ENCODE assay signal across 13 mouse cellular contexts in genomic region chr2:125055316-125055903, GRCm38 (mm10). TPM values are rescaled to one million over a fixed set of nuclear protein-coding genes. Genes with fewer than 3 reads are reported as not detected.
A peak's percentile ranks its signal among the peaks of the same experiment; 100 is the strongest.
DNase-seq lines count a peak whose midpoint lies in the region; ATAC-seq and TF ChIP-seq lines count a peak whose summit lies in the region.
"Had no signal": no experiment of that assay in that cellular context is flagged by ENCODE, and none has a peak within 500 bp of the region (broad histone marks: within the 10 kb centered on the region; RNA-seq: fewer than 3 reads in every experiment).

No protein-coding gene starts in this region.

- no peaks in the 10 kb centered on the region for H3K9me3 ChIP-seq in kidney, postnatal 0 days (replicated peaks; ENCODE audit: low read length)
- 0 out of 2 replicates have a peak, but pooled peaks cover 2% of the 10 kb centered on the region for H3K9me3 ChIP-seq in kidney, embryonic 16.5 days (ENCODE audit: low read length)
- H3K9me3 ChIP-seq in midbrain, postnatal 0 days (ENCODE audit: low read length): no peaks in the 10 kb centered on the region
- no peaks in the 10 kb centered on the region for H3K9me3 ChIP-seq in midbrain, embryonic 11.5 days (ENCODE audit: control insufficient read depth, low read length)
- H3K9me3 ChIP-seq: forebrain, embryonic 10.5 days had no signal

- H3K27ac ChIP-seq in kidney, postnatal 0 days: no peak overlapping the region
- H3K27ac ChIP-seq in kidney, embryonic 16.5 days (ENCODE audit: low read length): no peak overlapping the region
- H3K27ac ChIP-seq in midbrain, postnatal 0 days (ENCODE audit: low read depth, low read length): no peak overlapping the region
- H3K27ac ChIP-seq in midbrain, embryonic 11.5 days (ENCODE audit: low read depth, low read length): no peak overlapping the region
- H3K27ac ChIP-seq: forebrain, embryonic 10.5 days had no signal

- H3K36me3 ChIP-seq in kidney, postnatal 0 days (ENCODE audit: insufficient read depth, low read length): no peaks in the 10 kb centered on the region
- no peaks in the 10 kb centered on the region for H3K36me3 ChIP-seq in kidney, embryonic 16.5 days (ENCODE audit: insufficient read depth, low read length)
- H3K36me3 ChIP-seq in midbrain, postnatal 0 days (ENCODE audit: insufficient read depth, low read length): no peaks in the 10 kb centered on the region
- H3K36me3 ChIP-seq in midbrain, embryonic 11.5 days (ENCODE audit: control insufficient read depth, insufficient read depth, low read length): no peaks in the 10 kb centered on the region
- H3K36me3 ChIP-seq: forebrain, embryonic 10.5 days had no signal

- H3K4me3 ChIP-seq in kidney, postnatal 0 days (replicated peaks; ENCODE audit: low read depth, low read length): no peak overlapping the region
- no peak overlapping the region for H3K4me3 ChIP-seq in kidney, embryonic 16.5 days (ENCODE audit: low read length)
- H3K4me3 ChIP-seq in midbrain, postnatal 0 days (ENCODE audit: low read depth, low read length): no peak overlapping the region
- no peak overlapping the region for H3K4me3 ChIP-seq in midbrain, embryonic 11.5 days (ENCODE audit: low read depth, low read length)
- H3K4me3 ChIP-seq: forebrain, embryonic 10.5 days had no signal

- no peaks in the 10 kb centered on the region for H3K27me3 ChIP-seq in kidney, postnatal 0 days (ENCODE audit: insufficient read depth, low read length)
- H3K27me3 ChIP-seq in kidney, embryonic 16.5 days (ENCODE audit: insufficient read depth, low read length): no peaks in the 10 kb centered on the region
- no peaks in the 10 kb centered on the region for H3K27me3 ChIP-seq in midbrain, postnatal 0 days (ENCODE audit: insufficient read depth, low read length)
- no peaks in the 10 kb centered on the region for H3K27me3 ChIP-seq in midbrain, embryonic 11.5 days (ENCODE audit: control insufficient read depth, insufficient read depth, low read length)

- no peak overlapping the region for H3K4me2 ChIP-seq in kidney, postnatal 0 days (ENCODE audit: low read length)
- no peak overlapping the region for H3K4me2 ChIP-seq in kidney, embryonic 16.5 days (replicated peaks; ENCODE audit: low read depth, low read length)
- no peak overlapping the region for H3K4me2 ChIP-seq in midbrain, postnatal 0 days (ENCODE audit: low read depth, low read length, poor library complexity, severe bottlenecking)
- H3K4me2 ChIP-seq in midbrain, embryonic 11.5 days: no peak overlapping the region
- H3K4me2 ChIP-seq: heart, embryonic 11.5 days had no signal

- WGBS in kidney, postnatal 0 days: 90% methylated on average over 7 of the region's 7 CpGs
- WGBS in kidney, embryonic 16.5 days: 82% methylated on average over 7 of the region's 7 CpGs
- WGBS in midbrain, postnatal 0 days: 91% methylated on average over 7 of the region's 7 CpGs
- 91% methylated on average over 7 of the region's 7 CpGs for WGBS in midbrain, embryonic 11.5 days

- no peak for ATAC-seq in kidney, postnatal 0 days (replicated peaks; ENCODE audit: low FRiP score, low read depth)
- no peak for ATAC-seq in kidney, embryonic 16.5 days (ENCODE audit: low FRiP score, low TSS enrichment)
- no peak for ATAC-seq in midbrain, postnatal 0 days (ENCODE audit: low FRiP score)
- ATAC-seq in midbrain, embryonic 11.5 days (ENCODE audit: low FRiP score): no peak
- 0 out of 2 replicates have a peak, but pooled peaks have one; percentile 39 for ATAC-seq in megakaryocyte progenitor cell, adult 5-6 weeks (replicated peaks; ENCODE audit: poor library complexity)
- ATAC-seq: intestine, postnatal 0 days had no signal

- no peaks in the 10 kb centered on the region for H3K4me1 ChIP-seq in kidney, postnatal 0 days (replicated peaks; ENCODE audit: insufficient read depth, low read length)
- no peaks in the 10 kb centered on the region for H3K4me1 ChIP-seq in kidney, embryonic 16.5 days (ENCODE audit: insufficient read depth, low read length)
- no peaks in the 10 kb centered on the region for H3K4me1 ChIP-seq in midbrain, postnatal 0 days (ENCODE audit: insufficient read depth, low read length)
- no peaks in the 10 kb centered on the region for H3K4me1 ChIP-seq in midbrain, embryonic 11.5 days (ENCODE audit: control insufficient read depth, insufficient read depth, low read length)
- H3K4me1 ChIP-seq: forebrain, embryonic 10.5 days had no signal

- no peak for DNase-seq in kidney, postnatal 0 days (ENCODE audit: low spot score)
- DNase-seq in midbrain, postnatal 0 days (ENCODE audit: low spot score): no peak
- DNase-seq in midbrain, embryonic 11.5 days (ENCODE audit: low spot score, missing footprints): no peak
- DNase-seq in ZHBTc4 (ENCODE audit: low read depth, low spot score): peak; percentile 27
- DNase-seq in right cerebral cortex, adult 18-20 months: no peak
- no peak for DNase-seq in spleen, adult 12 weeks (ENCODE audit: low spot score)
- DNase-seq: gastrocnemius, postnatal 10 days; right cerebral cortex, postnatal 14 days had no signal

- TF ChIP-seq CTCF in kidney, postnatal 0 days (IDR thresholded peaks at IDR 0.05; ENCODE audit: low read depth): peak; percentile 36; the same call in 1 of the 2 replicates
- peak; percentile 33 for TF ChIP-seq CTCF in midbrain, postnatal 0 days (IDR thresholded peaks at IDR 0.05)

- no peak overlapping the region for H3K9ac ChIP-seq in kidney, postnatal 0 days (ENCODE audit: low read depth, low read length)
- no peak overlapping the region for H3K9ac ChIP-seq in kidney, embryonic 16.5 days (replicated peaks; ENCODE audit: low read length)
- no peak overlapping the region for H3K9ac ChIP-seq in midbrain, postnatal 0 days (replicated peaks; ENCODE audit: low read length, poor library complexity, severe bottlenecking)
- H3K9ac ChIP-seq in midbrain, embryonic 11.5 days (ENCODE audit: low read length): no peak overlapping the region

RNA-seq across cellular contexts. Expression of gene Slc24a5, which starts 12.5 kb away (rescaled TPM):
- 3.2 and 4.9 TPM in 2 replicates for polyA plus RNA-seq in kidney, postnatal 0 days (2015; fragmentation: Nextera tagmentation; extraction: Ambion mirVana)
- 2.1 and 2.8 TPM in 2 replicates for polyA plus RNA-seq in kidney, embryonic 16.5 days (2015; fragmentation: Nextera tagmentation; extraction: Ambion mirVana)
- total RNA-seq in midbrain, postnatal 0 days (2014; rRNA removed): 0.14 and 1.4 TPM in 2 replicates
- polyA plus RNA-seq in midbrain, postnatal 0 days (2015; fragmentation: Nextera tagmentation; extraction: Ambion mirVana): 4.7 and 5.0 TPM in 2 replicates
- polyA plus RNA-seq in midbrain, embryonic 11.5 days (2014; fragmentation: Nextera tagmentation; extraction: Ambion mirVana): 5.0 and 5.3 TPM in 2 replicates
- total RNA-seq in megakaryocyte progenitor cell, adult 5-6 weeks (2015): 0.32 TPM in 1 of 2 replicates, not detected in the other
- total RNA-seq in megakaryocyte progenitor cell, adult 5-6 weeks (2017): 0.41 and 0.50 TPM in 2 replicates
- polyA plus RNA-seq: intestine, postnatal 0 days had no signal
